Mouse (Mus musculus): ENCODE results near the gene Lysmd3. TPM values are rescaled to one million over a fixed set of nuclear protein-coding genes. Genes with fewer than 3 reads are reported as not detected.

Gene Lysmd3
- total RNA-seq, 1 experiment from 2014 or later, result 78.7 TPM

- ATAC-seq (ENCODE audit: extremely low read depth, insufficient number of reproducible peaks, low FRiP score, poor library complexity, severe bottlenecking), result no peak
These were observed 6.3 kb downstream of the Lysmd3 start for GRCm38 (mm10) chr13:81663566-81664330.

- no peak for ATAC-seq (ENCODE audit: extremely low read depth, insufficient number of reproducible peaks, low FRiP score, poor library complexity, severe bottlenecking)
These were observed 6.9 kb downstream of the Lysmd3 start for GRCm38 (mm10) chr13:81664331-81664698.

GRCm38 (mm10) chr13:81667713-81668112, 10.2 kb downstream of the Lysmd3 start:
- no peak for ATAC-seq (ENCODE audit: extremely low read depth, insufficient number of reproducible peaks, low FRiP score, poor library complexity, severe bottlenecking)

- ATAC-seq (ENCODE audit: extremely low read depth, insufficient number of reproducible peaks, low FRiP score, poor library complexity, severe bottlenecking), result no peak
These were observed 17.9 kb downstream of the Lysmd3 start for GRCm38 (mm10) chr13:81675333-81675732.

- no peak for ATAC-seq (ENCODE audit: extremely low read depth, insufficient number of reproducible peaks, low FRiP score, poor library complexity, severe bottlenecking)
These were observed 25.6 kb downstream of the Lysmd3 start for GRCm38 (mm10) chr13:81683107-81683506.

- no peak for ATAC-seq (ENCODE audit: extremely low read depth, insufficient number of reproducible peaks, low FRiP score, poor library complexity, severe bottlenecking)
These were observed 26.8 kb downstream of the Lysmd3 start for GRCm38 (mm10) chr13:81684258-81684657.

- no peak for ATAC-seq (ENCODE audit: extremely low read depth, insufficient number of reproducible peaks, low FRiP score, poor library complexity, severe bottlenecking)
These were observed 27.4 kb downstream of the Lysmd3 start for GRCm38 (mm10) chr13:81684884-81685283.

GRCm38 (mm10) chr13:81689587-81689986, 32.1 kb downstream of the Lysmd3 start:
- ATAC-seq (ENCODE audit: extremely low read depth, insufficient number of reproducible peaks, low FRiP score, poor library complexity, severe bottlenecking), result no peak

- no peak for ATAC-seq (ENCODE audit: extremely low read depth, insufficient number of reproducible peaks, low FRiP score, poor library complexity, severe bottlenecking)
These were observed 33.0 kb downstream of the Lysmd3 start for GRCm38 (mm10) chr13:81690477-81690876.

GRCm38 (mm10) chr13:81691606-81692005, 34.1 kb downstream of the Lysmd3 start:
- ATAC-seq (ENCODE audit: extremely low read depth, insufficient number of reproducible peaks, low FRiP score, poor library complexity, severe bottlenecking), result no peak

GRCm38 (mm10) chr13:81694446-81694845, 37.0 kb downstream of the Lysmd3 start:
- no peak for ATAC-seq (ENCODE audit: extremely low read depth, insufficient number of reproducible peaks, low FRiP score, poor library complexity, severe bottlenecking)

GRCm38 (mm10) chr13:81703148-81703547, 45.7 kb downstream of the Lysmd3 start:
- 0 out of 2 replicates have a peak, but pooled peaks have one; percentile 19 for ATAC-seq (ENCODE audit: extremely low read depth, insufficient number of reproducible peaks, low FRiP score, poor library complexity, severe bottlenecking)

- ATAC-seq (ENCODE audit: extremely low read depth, insufficient number of reproducible peaks, low FRiP score, poor library complexity, severe bottlenecking), result no peak
These were observed 46.2 kb downstream of the Lysmd3 start for GRCm38 (mm10) chr13:81703621-81704020.

GRCm38 (mm10) chr13:81706311-81706710, 48.8 kb downstream of the Lysmd3 start:
- no peak for ATAC-seq (ENCODE audit: extremely low read depth, insufficient number of reproducible peaks, low FRiP score, poor library complexity, severe bottlenecking)

- no peak for ATAC-seq (ENCODE audit: extremely low read depth, insufficient number of reproducible peaks, low FRiP score, poor library complexity, severe bottlenecking)
These were observed 52.3 kb downstream of the Lysmd3 start for GRCm38 (mm10) chr13:81709805-81710204.

- ATAC-seq (ENCODE audit: extremely low read depth, insufficient number of reproducible peaks, low FRiP score, poor library complexity, severe bottlenecking), result no peak
These were observed 52.8 kb downstream of the Lysmd3 start for GRCm38 (mm10) chr13:81710266-81710665.

GRCm38 (mm10) chr13:81710775-81711545, 53.5 kb downstream of the Lysmd3 start, which contains the start of the genes Polr3g and Mblac2:
TSS of gene Polr3g (minus strand) at chr13:81711013.
TSS of gene Mblac2 (plus strand) at chr13:81711341.
- ATAC-seq (ENCODE audit: extremely low read depth, insufficient number of reproducible peaks, low FRiP score, poor library complexity, severe bottlenecking), result peak; percentile 90

- ATAC-seq (ENCODE audit: extremely low read depth, insufficient number of reproducible peaks, low FRiP score, poor library complexity, severe bottlenecking), result no peak
These were observed 54.3 kb downstream of the Lysmd3 start for GRCm38 (mm10) chr13:81711546-81712371.

GRCm38 (mm10) chr13:81713896-81714295, 56.4 kb downstream of the Lysmd3 start:
- no peak for ATAC-seq (ENCODE audit: extremely low read depth, insufficient number of reproducible peaks, low FRiP score, poor library complexity, severe bottlenecking)
